Mouse (Mus musculus) forebrain, embryonic 12.5 days (tissue): Measurements from ENCODE around the gene Plcl2. TPM values are rescaled to one million over a fixed set of nuclear protein-coding genes. Genes with fewer than 3 reads are reported as not detected.

Experiments
- ATAC-seq: fragments of 200-750 bp; cut with Nextera tagmentation; 2 replicates; pipeline ENCODE4 v1.8.0; 2017; ENCODE audit warnings: moderate TSS enrichment; ENCODE audit not compliant: low FRiP score
- H3K27ac ChIP-seq: fragments of 300-500 bp; sonication (generic); 2 replicates; pipeline ENCODE4 v1.5.1; 2016; ENCODE audit warnings: mild to moderate bottlenecking
- H3K27me3 ChIP-seq: fragments of 300-500 bp; sonication (generic); 2 replicates; pipeline ENCODE4 v1.6.1; 2016; ENCODE audit warnings: mild to moderate bottlenecking
- H3K36me3 ChIP-seq: fragments of 300-500 bp; sonication (generic); replicated peaks from 2 replicates; pipeline ENCODE4 v1.6.1; 2016; ENCODE audit warnings: mild to moderate bottlenecking
- H3K4me1 ChIP-seq: fragments of 300-500 bp; sonication (generic); 2 replicates; pipeline ENCODE4 v1.6.1; 2016
- H3K4me2 ChIP-seq: fragments of 300-500 bp; sonication (generic); 2 replicates; pipeline ENCODE4 v1.6.1; 2016; ENCODE audit warnings: mild to moderate bottlenecking, moderate library complexity
- H3K4me3 ChIP-seq: fragments of 300-500 bp; sonication (generic); replicated peaks from 2 replicates; pipeline ENCODE4 v1.5.1; 2016; ENCODE audit warnings: mild to moderate bottlenecking
- H3K9ac ChIP-seq: fragments of 300-500 bp; sonication (generic); 2 replicates; pipeline ENCODE4 v1.6.1; 2016; ENCODE audit warnings: mild to moderate bottlenecking
- H3K9me3 ChIP-seq: fragments of 300-500 bp; sonication (generic); 2 replicates; pipeline ENCODE4 v1.6.1; 2016
- WGBS: fragments of 180-500 bp; shearing (Covaris S2); methylation state at CpG from one replicate; pipeline ENCODE4 v1.1.7; 2016; 5-methylcytosine and 5-hydroxymethylcytosine counted together
- polyA plus RNA-seq: library from polyadenylated mRNA; unstranded; fragments of >200 nt; fragmentation: Nextera tagmentation; extraction: Ambion mirVana; gene quantifications from 2 replicates; pipeline ENCODE4 v1.2.1, GENCODE M21; 2016

The Plcl2 gene
- polyA plus RNA-seq, 1 experiment from 2014 or later: 9.4 TPM

DNA sequence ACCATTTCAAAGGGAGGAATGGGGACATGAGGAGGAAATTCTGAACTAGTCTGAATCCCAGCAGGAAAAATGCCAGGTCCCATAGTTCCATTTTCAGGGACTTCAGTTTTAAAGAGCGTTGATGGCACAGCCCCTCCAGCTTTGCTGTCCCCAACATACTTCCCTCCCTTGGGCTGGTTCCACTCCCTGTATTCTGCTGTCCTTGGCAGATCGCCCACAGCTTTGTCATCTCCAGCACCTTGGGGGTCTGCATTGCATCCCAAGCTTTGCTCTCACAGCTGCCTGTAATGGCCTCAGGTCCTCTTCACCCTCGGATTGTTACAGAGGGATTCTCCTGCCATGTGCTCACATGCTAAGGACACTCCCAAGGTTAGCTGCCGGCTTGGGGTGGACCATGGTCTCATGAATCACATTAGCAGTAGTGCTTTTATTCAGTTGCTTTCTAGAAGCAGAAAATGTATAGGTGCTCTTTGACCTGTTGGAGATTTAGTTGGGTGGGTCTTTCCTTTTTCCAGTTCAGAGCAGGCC is 159.5 kb downstream of the Plcl2 start:
- no peaks in the 10 kb centered on the region for H3K36me3 ChIP-seq
- H3K9me3 ChIP-seq: no peaks in the 10 kb centered on the region
- no peak overlapping the region for H3K9ac ChIP-seq
- 88% methylated on average over 4 of the region's 4 CpGs for WGBS
- H3K4me2 ChIP-seq: no peak overlapping the region
- H3K4me1 ChIP-seq: no peaks in the 10 kb centered on the region
- no peak for ATAC-seq
- no peak overlapping the region for H3K4me3 ChIP-seq
- H3K27me3 ChIP-seq: no peaks in the 10 kb centered on the region
- no peak overlapping the region for H3K27ac ChIP-seq

DNA sequence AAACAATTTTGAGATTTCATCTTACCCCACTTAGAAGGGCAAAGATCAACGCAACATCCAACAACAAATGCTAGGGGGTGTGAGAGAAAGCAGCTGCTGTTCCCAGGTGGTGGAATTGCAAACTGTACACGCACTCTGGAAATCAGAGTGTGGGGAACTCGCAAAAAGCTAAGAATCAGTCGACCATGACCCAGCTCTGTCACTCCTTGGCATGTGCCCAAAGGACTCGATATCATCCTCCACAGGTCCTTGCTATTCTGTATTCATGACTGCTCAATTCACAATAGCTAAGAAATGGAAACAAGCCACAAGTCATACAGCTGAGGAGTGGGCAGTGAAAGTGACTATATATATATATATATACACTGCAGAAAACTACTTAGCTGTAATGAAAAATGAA is 162.2 kb downstream of the Plcl2 start:
- Histone ChIP-seq H3K36me3 (no peaks in the 10 kb centered on the region), H3K9me3 (no peaks in the 10 kb centered on the region), H3K27ac (no peak overlapping the region), H3K4me1 (no peaks in the 10 kb centered on the region), H3K4me3 (no peak overlapping the region), H3K4me2 (no peak overlapping the region), H3K9ac (no peak overlapping the region), H3K27me3 (no peaks in the 10 kb centered on the region)
- 85% methylated on average over 5 of the region's 5 CpGs for WGBS
- ATAC-seq: no peak

DNA sequence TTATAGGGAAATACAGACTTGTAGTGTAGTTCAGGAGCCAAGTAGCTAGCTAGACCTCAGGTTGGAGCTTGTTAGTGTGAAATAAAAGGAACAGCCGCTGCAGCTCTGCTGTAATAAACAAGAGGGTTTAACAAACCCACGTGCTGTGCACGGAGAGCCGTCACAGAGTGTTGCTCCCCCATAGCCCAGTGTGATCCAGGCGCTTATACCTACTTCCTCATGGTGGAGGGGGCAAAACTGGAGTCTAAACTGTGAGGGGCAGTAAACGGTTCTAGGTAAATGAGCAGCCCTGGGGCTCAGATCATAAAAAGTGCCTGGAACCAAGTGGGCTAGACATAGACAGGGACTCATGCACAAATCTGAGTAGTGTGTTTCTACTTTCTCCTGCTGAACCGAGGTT is 165.4 kb downstream of the Plcl2 start:
- H3K9ac ChIP-seq: no peak overlapping the region
- H3K27me3 ChIP-seq: no peaks in the 10 kb centered on the region
- WGBS: 91% methylated on average over 7 of the region's 7 CpGs
- H3K36me3 ChIP-seq: no peaks in the 10 kb centered on the region
- no peak for ATAC-seq
- no peaks in the 10 kb centered on the region for H3K4me1 ChIP-seq
- no peak overlapping the region for H3K4me3 ChIP-seq
- no peaks in the 10 kb centered on the region for H3K9me3 ChIP-seq
- no peak overlapping the region for H3K4me2 ChIP-seq
- H3K27ac ChIP-seq: no peak overlapping the region

DNA sequence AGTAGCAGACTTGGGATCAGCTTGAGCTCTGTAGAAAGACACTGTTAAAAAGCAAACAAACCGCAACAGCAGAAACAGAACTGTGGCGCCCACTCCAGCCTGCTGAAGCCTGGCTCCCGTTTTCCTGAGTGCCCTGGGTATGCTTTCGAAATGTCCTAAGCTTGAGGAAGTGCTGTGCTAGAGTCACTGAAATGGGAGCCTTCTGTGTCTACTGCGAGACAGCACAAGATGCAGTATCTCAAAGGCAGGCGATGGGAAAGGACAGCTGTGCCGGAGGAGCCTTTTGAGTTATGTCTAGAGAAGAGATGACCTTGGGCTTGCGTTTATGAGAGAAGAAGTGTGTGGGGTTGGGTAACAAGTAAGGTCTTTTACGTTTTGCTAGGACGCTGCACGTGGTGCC is 166.0 kb downstream of the Plcl2 start:
- Histone ChIP-seq H3K9ac (no peak overlapping the region), H3K4me1 (no peaks in the 10 kb centered on the region), H3K4me2 (no peak overlapping the region), H3K4me3 (no peak overlapping the region), H3K9me3 (no peaks in the 10 kb centered on the region), H3K36me3 (no peaks in the 10 kb centered on the region), H3K27me3 (no peaks in the 10 kb centered on the region), H3K27ac (no peak overlapping the region)
- WGBS: 92% methylated on average over 11 of the region's 11 CpGs
- no peak for ATAC-seq

DNA sequence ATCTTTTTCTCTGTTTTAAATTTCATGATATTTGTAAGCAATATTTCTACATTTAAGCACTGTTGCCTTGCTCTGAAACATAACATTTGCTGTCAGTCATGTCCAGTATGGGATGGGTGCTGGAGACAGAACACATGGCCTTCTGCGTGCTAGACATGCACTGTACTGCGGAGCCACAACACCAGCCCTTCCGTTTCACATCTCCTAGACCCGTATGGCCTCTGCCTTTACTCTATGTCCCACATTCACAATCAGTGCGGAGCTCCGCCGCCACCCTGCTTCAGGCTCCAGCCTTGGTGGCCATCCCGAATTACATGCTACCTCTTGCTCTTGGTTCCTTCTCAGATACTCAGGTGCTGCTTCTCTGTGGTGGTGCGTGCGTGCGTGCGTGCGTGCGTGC is 168.1 kb downstream of the Plcl2 start:
- WGBS: 96% methylated on average over 14 of the region's 14 CpGs
- H3K27me3 ChIP-seq: no peaks in the 10 kb centered on the region

DNA sequence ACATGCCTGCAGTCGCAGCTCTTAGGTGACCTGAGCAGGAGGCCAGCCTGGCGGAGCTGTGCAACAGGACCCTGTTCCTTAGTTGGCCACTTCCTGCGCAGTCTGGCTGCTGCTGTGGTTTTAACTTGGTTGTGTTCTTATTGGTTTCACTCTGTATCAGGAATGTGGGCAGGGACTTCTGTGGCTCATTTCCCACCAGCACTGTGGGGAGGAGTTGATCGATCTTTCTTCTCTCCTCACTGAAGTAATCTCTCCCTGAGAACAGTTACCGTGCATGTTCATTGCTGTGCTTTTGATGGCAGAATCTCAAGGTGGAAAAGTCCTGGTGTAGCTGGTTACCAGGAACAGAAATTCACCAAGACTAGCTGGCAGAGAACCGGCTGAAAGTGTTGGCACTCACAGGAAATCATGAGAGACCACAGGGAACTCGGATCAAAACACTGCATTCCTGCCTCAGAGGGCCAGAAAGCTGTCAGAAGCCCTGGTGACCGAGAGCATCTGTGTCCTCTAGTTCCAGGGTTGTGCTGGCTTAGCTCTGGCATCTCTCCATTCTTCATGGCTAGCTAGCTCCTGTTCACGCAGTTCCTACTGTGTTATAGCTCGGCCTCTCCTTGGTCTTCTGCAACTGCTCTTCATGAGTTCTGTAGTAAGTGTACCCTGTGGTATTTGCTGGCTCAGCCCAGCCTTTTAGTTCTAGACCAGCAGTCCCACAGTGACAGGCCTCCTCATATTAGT is 168.9 kb downstream of the Plcl2 start:
- no peaks in the 10 kb centered on the region for H3K36me3 ChIP-seq
- no peaks in the 10 kb centered on the region for H3K27me3 ChIP-seq
- no peaks in the 10 kb centered on the region for H3K9me3 ChIP-seq
- 87% methylated on average over 10 of the region's 10 CpGs for WGBS
- no peak overlapping the region for H3K4me3 ChIP-seq
- no peak for ATAC-seq
- no peak overlapping the region for H3K27ac ChIP-seq
- no peak overlapping the region for H3K9ac ChIP-seq
- H3K4me1 ChIP-seq: no peaks in the 10 kb centered on the region
- no peak overlapping the region for H3K4me2 ChIP-seq

More for the DNA sequence above, 168.1 kb downstream of the Plcl2 start:
- Histone ChIP-seq H3K4me3 (no peak overlapping the region), H3K4me2 (no peak overlapping the region), H3K9me3 (no peaks in the 10 kb centered on the region), H3K4me1 (no peaks in the 10 kb centered on the region), H3K9ac (no peak overlapping the region), H3K27ac (no peak overlapping the region), H3K36me3 (no peaks in the 10 kb centered on the region)
- no peak for ATAC-seq

DNA sequence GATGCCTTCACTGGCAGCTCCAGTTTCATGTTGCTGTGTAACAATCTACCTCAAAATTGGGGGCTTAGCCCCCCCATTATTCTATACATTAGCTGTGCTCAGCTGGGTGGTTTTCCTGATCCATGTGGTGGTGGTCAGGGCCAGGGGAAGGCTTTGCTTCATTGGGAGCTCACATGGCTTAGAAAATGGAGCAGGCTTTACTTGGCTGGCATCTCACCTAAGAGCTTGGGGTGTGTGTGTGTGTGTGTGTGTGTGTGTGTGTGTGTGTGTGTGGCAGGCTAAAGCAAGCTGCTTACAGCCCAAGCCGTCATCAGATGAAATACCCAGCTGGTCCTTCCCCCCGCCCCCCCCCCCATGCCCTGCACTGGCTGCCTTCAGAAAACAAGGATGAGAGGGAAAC is 169.5 kb downstream of the Plcl2 start:
- no peak overlapping the region for H3K4me2 ChIP-seq
- H3K9me3 ChIP-seq: no peaks in the 10 kb centered on the region
- H3K9ac ChIP-seq: no peak overlapping the region
- WGBS: 54% methylated on average over 2 of the region's 2 CpGs
- H3K27ac ChIP-seq: no peak overlapping the region
- no peaks in the 10 kb centered on the region for H3K36me3 ChIP-seq
- H3K27me3 ChIP-seq: no peaks in the 10 kb centered on the region
- no peak overlapping the region for H3K4me3 ChIP-seq
- ATAC-seq: no peak
- no peaks in the 10 kb centered on the region for H3K4me1 ChIP-seq

DNA sequence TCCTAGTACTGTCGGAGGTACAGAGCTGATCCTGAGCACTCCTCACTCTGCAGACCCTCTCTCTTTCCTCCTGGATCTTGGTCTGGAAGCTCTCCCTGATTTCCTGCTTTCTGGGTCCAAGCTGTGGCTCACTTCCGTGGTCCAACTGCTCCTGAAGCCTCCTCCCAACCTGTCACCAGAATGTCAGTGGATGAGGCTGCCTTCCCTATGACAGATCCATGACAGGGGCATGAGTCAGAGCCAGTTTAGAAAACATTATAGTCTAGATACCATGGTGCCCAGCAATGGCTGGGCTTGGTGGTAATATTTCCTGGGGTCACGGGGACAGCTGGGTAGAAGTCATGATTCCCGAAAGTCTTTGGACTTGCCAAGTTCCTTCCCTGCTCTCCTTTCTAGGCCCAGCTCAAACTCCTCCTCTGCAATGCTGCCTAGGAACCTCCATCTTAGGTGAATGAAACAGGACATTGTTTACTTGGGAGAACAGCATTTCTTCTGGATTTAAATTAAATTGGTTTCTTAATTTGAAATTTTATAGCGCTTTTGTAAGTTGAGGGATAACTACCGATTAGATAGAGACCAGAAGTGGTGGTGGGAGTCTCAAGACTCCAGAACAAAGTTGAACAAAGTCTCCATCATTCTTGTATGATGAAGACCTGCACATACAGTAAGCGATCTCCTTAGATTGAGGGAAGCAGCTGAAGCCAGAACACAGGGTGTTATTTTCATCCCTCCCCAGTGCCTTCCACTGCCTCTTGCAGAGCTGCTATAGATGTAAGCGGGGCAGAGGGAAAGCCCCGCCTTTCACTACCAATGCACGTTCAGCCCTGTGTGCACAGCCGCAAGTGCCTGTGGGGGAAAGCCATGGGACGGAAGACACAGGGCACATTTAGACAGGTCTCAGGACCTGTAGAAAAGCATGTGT is 170.7 kb downstream of the Plcl2 start:
- Histone ChIP-seq H3K4me2 (no peak overlapping the region), H3K4me3 (no peak overlapping the region), H3K9me3 (no peaks in the 10 kb centered on the region), H3K36me3 (no peaks in the 10 kb centered on the region), H3K27me3 (no peaks in the 10 kb centered on the region), H3K27ac (no peak overlapping the region), H3K9ac (no peak overlapping the region), H3K4me1 (0 out of 2 replicates have a peak, but pooled peaks cover 1% of the 10 kb centered on the region)
- 91% methylated on average over 12 of the region's 12 CpGs for WGBS
- no peak for ATAC-seq

DNA sequence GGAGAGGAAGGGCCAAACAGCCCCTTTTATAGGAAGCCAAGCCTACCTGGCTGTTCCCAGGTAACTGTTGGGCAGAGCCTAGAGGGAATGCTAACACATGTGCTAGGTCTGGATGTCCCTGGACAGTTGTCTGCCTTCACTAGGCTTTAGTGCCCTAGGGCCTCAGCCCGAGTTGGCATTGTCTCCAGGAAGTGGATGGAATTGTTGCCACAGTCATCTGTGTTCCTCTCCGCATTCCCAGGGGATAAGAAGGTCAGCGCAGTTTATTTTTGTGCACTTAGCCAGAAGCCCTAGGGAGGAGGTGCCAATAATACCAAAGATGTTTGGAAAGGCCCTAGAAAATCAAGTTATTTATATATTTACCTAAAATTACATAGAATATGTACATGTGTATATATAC is 173.5 kb downstream of the Plcl2 start:
- Histone ChIP-seq H3K4me1 (0 out of 2 replicates have a peak, but pooled peaks cover 4% of the 10 kb centered on the region), H3K27ac (no peak overlapping the region), H3K4me2 (no peak overlapping the region), H3K36me3 (0 out of 2 replicates have a peak, but pooled peaks cover 2% of the 10 kb centered on the region), H3K27me3 (no peaks in the 10 kb centered on the region), H3K4me3 (no peak overlapping the region), H3K9ac (no peak overlapping the region), H3K9me3 (no peaks in the 10 kb centered on the region)
- 81% methylated on average over 3 of the region's 3 CpGs for WGBS
- ATAC-seq: no peak

DNA sequence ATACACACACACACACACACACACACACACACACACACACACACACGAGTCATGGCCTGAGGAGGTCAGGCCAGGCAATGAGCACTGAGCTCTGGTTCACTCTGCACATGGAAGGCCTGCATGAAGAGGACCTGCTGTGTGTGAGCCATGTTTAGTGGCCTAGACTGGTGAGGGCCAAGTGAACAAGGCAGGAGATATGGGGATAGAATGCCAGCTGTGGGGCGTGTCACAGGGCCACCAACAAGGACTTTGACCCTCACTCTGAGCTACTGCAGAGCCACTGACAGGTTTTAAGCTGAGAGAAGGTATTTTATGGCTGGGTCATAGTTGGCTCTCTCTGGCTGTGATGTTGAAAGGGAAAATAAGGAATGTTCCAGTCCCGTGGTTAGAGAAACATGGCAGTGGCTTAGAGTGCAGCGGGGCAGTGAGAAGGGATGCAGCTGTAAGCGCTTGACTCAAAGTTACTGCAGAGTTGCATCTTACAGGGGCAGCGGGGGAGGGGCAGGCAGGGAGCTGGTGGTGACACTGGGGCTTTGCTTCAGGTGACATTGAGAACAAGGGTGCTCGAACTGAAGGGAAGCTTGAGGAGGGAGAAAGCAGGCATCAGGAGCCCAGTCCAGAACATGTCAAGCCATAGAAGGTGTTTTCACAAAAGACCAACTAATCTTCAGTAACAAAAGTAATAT is 175.9 kb downstream of the Plcl2 start:
- 0 out of 2 replicates have a peak, but pooled peaks cover 4% of the 10 kb centered on the region for H3K4me1 ChIP-seq
- ATAC-seq: no peak
- no peak overlapping the region for H3K27ac ChIP-seq
- no peaks in the 10 kb centered on the region for H3K27me3 ChIP-seq
- H3K36me3 ChIP-seq: 0 out of 2 replicates have a peak, but pooled peaks cover 7% of the 10 kb centered on the region
- H3K9me3 ChIP-seq: no peaks in the 10 kb centered on the region
- no peak overlapping the region for H3K9ac ChIP-seq
- H3K4me3 ChIP-seq: no peak overlapping the region
- no peak overlapping the region for H3K4me2 ChIP-seq
- WGBS: 60% methylated on average over 7 of the region's 7 CpGs

DNA sequence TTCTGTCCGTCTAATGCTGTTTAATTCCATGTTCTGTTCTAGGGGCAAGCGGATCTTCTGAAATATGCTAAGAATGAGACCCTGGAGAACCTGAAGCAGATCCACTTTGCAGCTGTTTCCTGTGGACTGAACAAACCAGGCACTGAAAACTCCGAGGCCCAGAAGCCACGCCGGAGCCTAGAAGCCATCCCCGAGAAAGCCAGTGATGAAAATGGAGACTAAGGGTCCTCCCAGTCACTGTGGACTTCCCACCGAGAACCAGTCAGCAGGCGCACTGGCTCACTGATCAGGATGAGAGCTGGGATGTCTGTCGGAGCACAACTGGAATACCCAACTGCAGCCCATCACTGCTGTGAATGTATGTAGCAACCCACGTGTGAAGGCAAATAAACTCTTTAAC is 178.5 kb downstream of the Plcl2 start:
- whole genome bisulfite sequencing: 83% methylated on average over 10 of the region's 10 CpGs

DNA sequence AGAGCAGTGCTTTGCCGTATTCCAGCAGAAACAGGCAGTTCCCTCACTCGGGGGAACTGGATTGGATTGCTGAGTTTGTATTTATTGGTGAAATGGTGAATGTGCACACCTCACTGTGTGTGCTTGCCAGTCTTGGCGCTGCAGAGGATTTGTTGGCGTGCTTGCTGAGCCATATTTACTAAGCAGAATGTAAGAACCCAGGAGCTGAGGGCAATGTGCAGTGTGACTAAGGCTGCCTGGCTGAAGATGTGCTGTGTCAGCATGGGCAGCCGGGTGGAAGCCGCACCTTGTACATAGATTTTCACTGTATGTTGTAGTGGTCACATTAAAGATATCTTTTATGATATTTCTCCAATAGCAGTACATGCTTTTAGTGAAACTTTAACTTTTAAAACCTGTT is 178.9 kb downstream of the Plcl2 start:
- Histone ChIP-seq H3K4me1 (0 out of 2 replicates have a peak, but pooled peaks cover 4% of the 10 kb centered on the region), H3K9me3 (no peaks in the 10 kb centered on the region)

More for the DNA sequence above, 178.5 kb downstream of the Plcl2 start:
- H3K4me3 ChIP-seq: no peak overlapping the region
- H3K4me1 ChIP-seq: 0 out of 2 replicates have a peak, but pooled peaks cover 4% of the 10 kb centered on the region
- 0 out of 2 replicates have a peak, but pooled peaks cover 7% of the 10 kb centered on the region for H3K36me3 ChIP-seq
- H3K9ac ChIP-seq: no peak overlapping the region
- H3K27me3 ChIP-seq: no peaks in the 10 kb centered on the region
- ATAC-seq: no peak
- H3K4me2 ChIP-seq: no peak overlapping the region
- no peak overlapping the region for H3K27ac ChIP-seq
- H3K9me3 ChIP-seq: no peaks in the 10 kb centered on the region

More for the DNA sequence above, 178.9 kb downstream of the Plcl2 start:
- no peak overlapping the region for H3K9ac ChIP-seq
- 90% methylated on average over 6 of the region's 6 CpGs for WGBS
- H3K27me3 ChIP-seq: no peaks in the 10 kb centered on the region
- H3K27ac ChIP-seq: no peak overlapping the region
- no peak overlapping the region for H3K4me3 ChIP-seq
- H3K4me2 ChIP-seq: no peak overlapping the region
- no peak for ATAC-seq
- 0 out of 2 replicates have a peak, but pooled peaks cover 7% of the 10 kb centered on the region for H3K36me3 ChIP-seq
